Mouse (Mus musculus) brown adipose tissue, adult 24 weeks (tissue): ENCODE results near the gene Slc30a2. TPM values are rescaled to one million over a fixed set of nuclear protein-coding genes. Genes with fewer than 3 reads are reported as not detected.
"Not testable (repeated sequence)": the region's sequence is repeated elsewhere in the genome, so short reads cannot be mapped to it uniquely, and the experiment has no call there.

ENCODE experiments used
- H3K27ac ChIP-seq: fragments of 200-500 bp; replicated peaks from 2 replicates; pipeline ENCODE4 v1.5.1; 2012; ENCODE audit warnings: low read depth, mild to moderate bottlenecking, low read length
- H3K4me1 ChIP-seq: fragments of 200-500 bp; 2 replicates; pipeline ENCODE4 v1.6.1; 2012; ENCODE audit warnings: low read length, mixed read lengths; ENCODE audit not compliant: control insufficient read depth, insufficient read depth, insufficient read length
- H3K4me3 ChIP-seq: fragments of 200-500 bp; 2 replicates; pipeline ENCODE4 v1.5.1; 2012; ENCODE audit warnings: low read depth, mild to moderate bottlenecking, low read length, moderate library complexity; ENCODE audit not compliant: insufficient read depth
- polyA plus RNA-seq: library from polyadenylated mRNA; stranded (reverse); fragments of >200 nt; gene quantifications from 2 replicates; pipeline ENCODE4 v1.2.4, GENCODE M21; 2012; ENCODE audit not compliant: missing spikeins, insufficient read depth, insufficient read length

The Slc30a2 gene
- polyA plus RNA-seq, 1 experiment: not detected

DNA sequence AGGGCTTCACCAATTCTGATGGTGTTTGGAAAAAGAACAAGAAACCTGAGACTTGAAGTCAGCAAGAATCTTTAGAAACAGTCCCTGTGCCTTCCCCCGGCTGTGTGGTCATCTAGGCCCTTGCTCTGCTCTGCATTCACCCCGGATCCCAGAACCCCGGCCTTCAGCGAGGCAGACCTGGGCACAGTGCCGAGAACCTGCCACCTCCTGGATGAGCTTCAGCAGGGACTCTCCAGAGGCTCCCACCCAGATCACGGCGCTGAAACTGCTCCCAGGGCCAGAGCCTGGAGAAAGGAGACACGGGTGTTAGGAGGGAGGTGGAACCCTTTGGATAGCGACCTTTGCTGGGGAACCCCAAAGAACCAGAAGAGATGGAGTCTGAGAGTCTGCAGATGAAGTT is 19.1 kb downstream of the Slc30a2 start:
- peaks cover 3% of the 10 kb centered on the region; the same call in 1 of the 2 replicates for H3K4me1 ChIP-seq
- no peak overlapping the region for H3K27ac ChIP-seq
- no peak overlapping the region for H3K4me3 ChIP-seq

DNA sequence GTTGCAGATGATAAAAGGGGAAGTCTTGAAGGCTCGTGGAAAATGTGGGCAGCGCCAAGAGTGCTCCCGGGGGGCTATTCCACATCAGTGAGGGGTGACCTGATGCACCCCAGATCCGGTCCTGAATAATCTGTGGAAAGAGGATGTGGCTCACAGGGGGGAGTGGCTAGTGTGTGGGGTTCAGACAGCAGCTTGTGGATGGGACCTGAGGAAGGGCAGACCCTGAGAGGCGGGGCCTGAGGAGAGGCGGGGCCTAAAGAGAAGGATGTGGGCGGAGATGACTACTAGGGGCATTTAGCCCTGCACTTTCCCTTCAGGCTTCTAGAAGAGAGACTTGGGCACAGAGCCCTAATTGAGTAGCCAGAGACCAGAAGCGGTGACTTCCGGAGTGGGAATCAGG is 19.6 kb downstream of the Slc30a2 start:
- Histone ChIP-seq H3K27ac (no peak overlapping the region), H3K4me1 (peaks cover 3% of the 10 kb centered on the region; the same call in 1 of the 2 replicates), H3K4me3 (peak overlapping the region; percentile 26; the same call in 1 of the 2 replicates)

DNA sequence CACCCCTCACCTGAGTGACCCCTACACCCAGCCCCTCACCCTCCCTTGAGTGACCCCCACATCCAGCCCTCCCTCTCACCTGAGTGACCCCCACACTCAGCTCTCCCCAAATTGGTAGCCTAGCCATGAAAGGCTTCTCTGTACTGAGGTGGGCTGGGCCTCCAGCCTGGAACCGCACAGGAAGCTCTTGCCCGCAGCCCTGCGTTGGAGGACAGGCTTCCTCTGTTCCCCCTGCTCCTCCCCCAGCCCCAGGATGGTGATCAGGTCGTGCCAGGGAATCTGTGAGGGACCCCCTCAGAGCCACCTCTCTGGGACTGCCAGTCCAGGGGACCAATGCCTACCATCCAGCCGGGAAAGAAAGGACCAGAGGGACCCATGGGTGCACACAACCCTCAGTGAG is 22.3 kb downstream of the Slc30a2 start:
- Histone ChIP-seq H3K27ac (no peak overlapping the region), H3K4me1 (peaks cover 3% of the 10 kb centered on the region; the same call in 1 of the 2 replicates), H3K4me3 (no peak overlapping the region)

DNA sequence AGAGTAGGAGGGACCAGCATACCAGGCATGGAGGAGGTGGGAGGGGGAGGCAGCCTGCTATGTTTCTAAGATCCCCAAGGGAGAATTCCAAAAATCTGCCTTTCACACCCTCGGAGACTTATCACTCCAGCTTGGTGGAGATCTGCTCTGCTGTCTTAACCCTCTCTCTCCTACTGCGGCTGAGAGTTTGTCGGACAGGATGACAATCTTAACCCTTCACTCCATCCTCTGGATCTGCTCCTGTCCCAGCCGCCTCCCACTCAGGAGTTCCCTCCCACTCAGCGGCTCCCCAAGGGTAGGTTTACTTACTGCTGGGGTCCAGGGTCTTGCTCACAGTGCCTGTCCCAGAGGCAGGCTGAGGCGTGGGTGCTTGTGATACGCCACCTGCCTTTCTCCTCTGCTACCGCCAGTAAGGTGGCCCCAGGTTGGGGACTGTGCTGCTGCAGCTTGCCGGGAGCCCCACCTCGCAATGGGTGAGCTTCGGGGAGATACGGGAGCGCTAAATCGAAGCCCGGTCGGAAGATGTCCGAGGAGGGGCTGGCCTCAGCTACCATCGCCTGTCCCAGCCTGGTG is 27.8 kb downstream of the Slc30a2 start:
- Histone ChIP-seq H3K4me1 (peaks cover 4% of the 10 kb centered on the region; the same call in 1 of the 2 replicates), H3K4me3 (0 out of 2 replicates have a peak overlapping the region, but pooled peaks have one; percentile 51), H3K27ac (no peak overlapping the region)

DNA sequence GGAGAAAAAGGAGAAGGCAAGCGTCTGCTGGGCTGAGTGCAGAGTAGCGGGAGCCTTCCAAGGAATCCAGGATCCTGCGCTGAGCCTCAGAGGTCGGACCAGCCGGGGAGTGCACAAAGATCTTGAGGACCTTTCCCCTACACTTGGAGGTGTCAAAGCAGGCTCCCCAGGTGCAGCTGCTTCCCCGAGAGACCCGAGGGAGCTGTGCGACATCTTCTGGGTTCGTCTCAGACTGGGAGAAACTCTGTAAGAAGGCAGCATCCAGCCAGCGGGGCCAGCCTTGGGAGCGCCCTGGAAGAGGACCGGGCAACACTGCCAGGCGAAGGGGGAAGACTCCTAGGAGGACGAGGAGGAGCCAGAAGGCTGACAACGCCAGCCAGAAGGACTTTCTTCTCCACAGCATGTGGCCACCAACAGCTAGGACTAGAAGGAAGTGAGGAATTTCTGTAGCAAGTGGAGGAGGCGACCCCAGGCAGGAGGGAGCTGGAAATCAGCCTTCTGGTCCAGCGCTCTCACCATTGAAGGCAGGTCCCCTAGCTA is 28.4 kb downstream of the Slc30a2 start:
- Histone ChIP-seq H3K27ac (no peak overlapping the region), H3K4me3 (peak overlapping the region; percentile 51), H3K4me1 (peaks cover 4% of the 10 kb centered on the region; the same call in 1 of the 2 replicates)

DNA sequence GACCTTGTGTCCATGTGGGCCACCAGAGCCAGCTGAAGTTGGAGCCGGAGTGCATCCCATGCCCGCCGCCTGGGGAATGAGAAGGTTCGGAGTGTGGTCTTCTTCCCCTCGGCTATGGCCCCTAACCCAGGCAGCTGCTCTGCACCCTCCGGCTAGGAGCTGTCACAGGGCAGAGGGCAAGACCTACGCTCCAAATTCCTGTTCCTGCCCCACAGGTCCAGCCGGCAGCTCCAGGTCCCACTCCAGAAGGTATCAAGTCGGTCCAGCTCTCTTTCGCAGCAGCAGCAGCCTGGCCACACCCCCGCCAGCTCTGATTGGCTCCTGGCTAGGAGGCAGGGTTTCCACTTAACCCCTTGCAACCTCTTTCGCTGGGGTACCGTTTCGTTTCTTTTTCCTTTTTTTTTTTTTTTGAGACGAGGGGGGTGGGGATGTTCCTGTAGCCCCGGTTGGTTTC is 29.3 kb downstream of the Slc30a2 start:
- peaks cover 4% of the 10 kb centered on the region; the same call in 1 of the 2 replicates for H3K4me1 ChIP-seq
- peak overlapping the region; percentile 51 for H3K4me3 ChIP-seq
- no peak overlapping the region for H3K27ac ChIP-seq

DNA sequence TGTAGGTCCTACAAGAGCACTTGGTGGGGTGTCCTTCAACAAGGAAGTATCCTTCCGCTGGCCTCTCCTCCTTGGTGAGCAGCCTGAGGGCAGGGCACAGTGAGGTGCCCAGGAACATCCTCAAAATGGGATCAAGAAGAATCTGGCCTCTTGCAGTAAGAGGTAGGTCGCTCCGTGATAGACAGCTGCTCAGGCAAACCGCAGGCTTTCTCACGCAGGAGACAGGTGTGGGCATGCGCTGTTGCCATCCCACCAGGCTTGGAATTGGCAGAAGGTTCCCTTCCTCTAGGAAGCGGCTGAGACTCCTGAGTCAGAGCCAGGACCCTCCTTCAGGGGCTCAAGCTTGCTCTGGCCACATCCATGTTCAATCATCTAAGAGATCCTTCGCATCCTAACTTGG is 30.3 kb downstream of the Slc30a2 start:
- Histone ChIP-seq H3K4me1 (peaks cover 4% of the 10 kb centered on the region; the same call in 1 of the 2 replicates), H3K27ac (no peak overlapping the region), H3K4me3 (no peak overlapping the region)

DNA sequence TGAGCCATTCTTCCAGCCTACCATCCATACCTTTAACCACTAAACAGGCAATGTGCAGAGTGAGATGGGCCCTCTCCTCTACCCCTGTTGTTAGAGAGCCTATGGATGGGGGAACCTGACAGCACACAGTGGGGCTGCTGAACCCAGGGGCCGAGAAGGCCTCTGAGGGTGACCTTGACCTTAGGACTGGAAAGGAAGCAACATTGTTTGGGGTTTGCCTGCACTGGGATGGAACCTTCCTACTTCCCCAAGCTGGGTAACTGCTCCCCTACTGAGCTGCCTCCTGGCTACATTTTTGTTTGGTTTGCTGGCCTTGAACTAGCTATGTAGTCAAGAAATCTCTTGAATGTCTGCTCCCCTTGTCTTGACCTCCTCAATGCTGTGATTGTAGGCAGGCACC is 31.3 kb downstream of the Slc30a2 start:
- peaks cover 4% of the 10 kb centered on the region; the same call in 1 of the 2 replicates for H3K4me1 ChIP-seq
- H3K27ac ChIP-seq: no peak overlapping the region
- no peak overlapping the region for H3K4me3 ChIP-seq

DNA sequence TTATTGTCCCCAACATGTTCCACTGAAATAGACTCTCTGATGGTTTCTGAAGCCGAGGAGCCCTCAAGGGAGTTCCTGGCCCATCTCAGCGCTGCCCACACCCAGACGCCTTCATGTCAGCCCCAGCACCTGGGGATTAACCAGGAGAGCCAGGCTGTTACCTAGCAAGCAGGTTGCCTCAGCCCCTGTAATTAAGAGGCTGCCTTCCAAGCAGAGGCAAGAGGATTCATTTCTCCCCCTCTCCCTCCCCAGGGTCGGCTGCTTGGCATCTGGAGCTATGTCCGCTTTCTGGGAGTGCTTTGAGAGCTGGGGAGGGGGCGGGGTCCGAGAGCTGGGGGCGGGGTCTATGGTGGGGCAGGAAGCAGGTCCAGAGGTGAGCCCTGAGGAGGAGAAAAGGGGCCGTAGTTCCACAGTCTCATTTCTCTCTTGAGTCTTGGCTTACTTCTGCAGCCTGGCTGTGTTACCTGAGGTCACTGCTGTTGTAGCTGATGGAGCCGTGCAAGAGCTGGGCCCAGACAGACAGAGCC is 35.2 kb downstream of the Slc30a2 start:
- Histone ChIP-seq H3K4me1 (no peaks in the 10 kb centered on the region), H3K27ac (no peak overlapping the region), H3K4me3 (no peak overlapping the region)

DNA sequence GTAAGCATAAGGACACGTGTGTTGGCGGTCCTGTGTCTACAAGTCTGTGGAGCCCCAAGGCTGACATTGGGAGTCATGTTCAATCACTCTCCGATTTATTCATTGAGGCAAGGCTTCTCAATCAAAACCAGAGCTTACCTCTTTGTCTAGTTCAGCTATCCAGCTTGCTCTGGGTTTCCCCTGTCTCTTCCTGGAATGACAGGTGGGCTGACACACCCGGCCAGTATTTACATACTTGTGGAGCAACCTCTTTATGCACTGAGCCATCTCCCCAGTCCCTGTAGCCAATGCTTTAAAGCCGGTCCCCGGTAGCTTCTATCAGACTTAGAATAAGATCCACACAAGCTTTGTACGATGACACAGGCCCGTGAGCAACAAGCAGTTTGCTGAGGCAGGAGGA is 36.5 kb downstream of the Slc30a2 start:
- Histone ChIP-seq H3K4me1 (no peaks in the 10 kb centered on the region), H3K4me3 (no peak overlapping the region), H3K27ac (no peak overlapping the region)

DNA sequence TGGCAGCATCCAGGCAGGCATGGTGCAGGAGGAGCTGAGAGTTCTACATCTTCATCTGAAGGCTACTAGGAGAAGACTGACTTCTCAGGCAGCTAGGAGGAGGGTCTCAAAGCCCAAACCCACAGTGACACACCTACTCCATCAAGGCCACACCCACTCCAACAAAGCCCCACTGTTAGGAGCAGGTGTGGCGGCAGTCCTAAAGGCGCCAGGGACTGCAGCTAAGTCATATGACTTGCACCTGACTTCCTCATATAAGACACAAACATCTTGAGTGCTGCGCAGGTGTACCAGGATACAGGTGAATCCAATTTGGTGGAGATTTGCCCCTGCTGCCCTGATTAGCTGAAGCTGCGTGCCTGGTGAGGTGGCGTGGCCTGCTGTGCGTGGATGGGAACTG is 40.8 kb downstream of the Slc30a2 start, which contains the start of gene Extl1:
TSS of gene Extl1 (minus strand) at position 101 of the 400 bp plus-strand sequence.
- not testable (repeated sequence) for H3K4me1 ChIP-seq, H3K4me3 ChIP-seq, H3K27ac ChIP-seq

DNA sequence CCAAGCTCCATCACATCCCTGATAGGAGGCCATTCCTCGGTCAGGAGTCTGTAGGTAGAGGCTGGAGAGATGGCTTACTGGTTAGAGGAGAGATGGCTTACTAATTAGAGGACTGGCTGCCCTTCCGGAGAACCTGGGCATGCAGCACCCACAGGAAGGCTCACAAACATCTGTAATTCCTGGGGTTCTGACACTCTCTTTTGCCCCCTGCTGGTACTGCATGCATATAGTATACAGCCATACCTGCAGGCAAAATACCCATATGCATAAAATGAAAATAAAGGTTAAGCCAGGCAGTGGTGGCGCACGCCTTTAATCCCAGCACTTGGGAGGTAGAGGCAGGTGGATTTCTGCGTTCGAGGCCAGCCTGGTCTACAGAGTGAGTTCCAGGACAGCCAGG is 44.3 kb downstream of the Slc30a2 start:
- Histone ChIP-seq H3K4me1 (no peaks in the 10 kb centered on the region), H3K27ac (no peak overlapping the region), H3K4me3 (no peak overlapping the region)

DNA sequence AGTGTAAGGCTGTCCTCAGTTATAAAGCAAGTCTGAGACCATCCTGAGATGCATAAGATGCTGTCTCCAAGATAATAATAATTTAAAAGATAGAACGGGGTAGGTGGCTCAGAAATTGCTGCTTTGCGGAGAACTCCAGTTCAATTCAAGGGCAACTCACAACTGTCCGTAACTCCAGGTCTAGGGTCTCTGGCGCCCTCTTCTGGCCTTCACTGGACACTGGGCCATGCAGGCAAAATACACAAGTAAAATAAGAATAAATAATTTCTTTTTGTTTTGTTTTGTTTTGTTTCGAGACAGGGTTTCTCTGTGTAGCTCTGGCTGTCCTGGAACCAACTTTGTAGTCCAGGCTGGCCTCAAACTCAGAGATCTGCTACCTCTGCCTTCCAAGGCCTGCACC is 45.4 kb downstream of the Slc30a2 start:
- Histone ChIP-seq H3K4me1 (no peaks in the 10 kb centered on the region), H3K27ac (no peak overlapping the region), H3K4me3 (no peak overlapping the region)

DNA sequence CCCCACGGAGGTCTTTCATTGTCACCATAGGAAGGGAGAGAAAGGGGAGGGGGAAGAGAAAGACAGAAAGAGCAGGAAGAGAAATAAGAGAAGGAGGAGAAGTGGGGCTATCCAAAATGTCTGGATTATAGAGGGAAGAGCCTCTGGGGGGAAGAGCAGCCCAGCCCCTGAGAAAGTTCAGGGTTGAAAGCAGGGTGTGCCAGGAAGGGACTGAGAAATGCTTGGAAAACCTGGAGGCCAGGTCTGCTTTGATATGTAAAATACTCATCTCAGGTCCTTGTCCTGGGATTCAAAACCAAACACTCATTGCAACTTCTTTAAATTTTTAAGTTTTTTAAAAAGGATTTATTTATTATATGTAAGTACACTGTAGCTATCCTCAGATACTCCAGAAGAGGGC is 48.7 kb downstream of the Slc30a2 start:
- Histone ChIP-seq H3K27ac (no peak overlapping the region), H3K4me3 (no peak overlapping the region), H3K4me1 (no peaks in the 10 kb centered on the region)

DNA sequence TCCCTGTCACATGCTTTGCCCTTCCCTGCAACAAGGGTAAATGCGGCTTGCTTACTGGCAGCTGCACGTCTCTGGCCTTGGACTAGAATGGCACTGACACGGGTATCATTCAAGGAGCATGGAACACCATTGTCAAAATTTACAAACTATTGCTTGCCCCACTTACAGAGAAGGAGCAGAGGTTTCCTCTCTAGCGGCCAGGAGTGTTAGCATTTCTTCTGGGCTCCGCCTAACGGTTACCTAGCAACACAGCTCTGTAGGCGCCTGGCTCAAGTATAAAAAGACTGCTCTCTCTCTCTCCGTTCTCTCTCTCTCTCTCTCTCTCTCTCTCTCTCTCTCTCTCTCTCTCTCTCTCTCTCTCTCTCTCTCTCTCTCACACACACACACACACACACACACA is 49.6 kb downstream of the Slc30a2 start:
- no peak overlapping the region for H3K27ac ChIP-seq
- no peaks in the 10 kb centered on the region; the same call in 1 of the 2 replicates for H3K4me1 ChIP-seq
- H3K4me3 ChIP-seq: no peak overlapping the region

DNA sequence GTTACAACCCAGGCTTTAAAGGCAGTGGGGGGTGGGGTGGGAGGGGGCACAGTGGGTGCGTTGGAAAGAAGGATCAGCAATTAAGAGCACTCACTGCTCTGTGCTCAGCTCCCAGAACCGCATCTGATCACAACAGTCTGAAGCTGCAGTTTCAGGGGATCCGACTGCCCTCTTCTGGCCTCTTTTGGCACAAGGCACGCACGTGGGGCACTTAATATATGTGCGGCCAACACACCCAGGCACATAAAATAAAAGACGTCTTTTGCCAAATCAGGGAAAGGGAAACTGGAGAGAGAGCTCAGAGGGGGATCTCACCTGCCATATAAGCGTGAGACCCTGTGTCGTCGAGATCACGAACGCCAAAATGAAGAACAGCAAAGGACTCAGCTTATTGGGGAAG is 50.0 kb downstream of the Slc30a2 start:
- H3K4me3 ChIP-seq: no peak overlapping the region
- H3K4me1 ChIP-seq: no peaks in the 10 kb centered on the region; the same call in 1 of the 2 replicates
- no peak overlapping the region for H3K27ac ChIP-seq
